Mouse (Mus musculus): Measurements from ENCODE around the gene Polr2l.

GRCm38 (mm10) chr7:141439811-141440210 is 35.1 kb downstream of the Polr2l start:
- TF ChIP-seq CTCF (IDR thresholded peaks at IDR 0.05; ENCODE audit: low read depth, low read length), result no peak
- no peak for TF ChIP-seq POLR2A (IDR thresholded peaks at IDR 0.05; ENCODE audit: insufficient read depth, low read length)
- no peak for TF ChIP-seq EP300 (IDR thresholded peaks at IDR 0.05; ENCODE audit: insufficient read depth, low read depth, low read length)

Measured in ES-Bruce4 (cell line).